Mouse (Mus musculus): ENCODE measurements at regions not wholly inside any gene's neighbourhood (a gene's known extent, or its start where the extent isn't known, plus 50 kb on each side); places are given as distances from the start of the nearest gene placed in this dataset.

DNA sequence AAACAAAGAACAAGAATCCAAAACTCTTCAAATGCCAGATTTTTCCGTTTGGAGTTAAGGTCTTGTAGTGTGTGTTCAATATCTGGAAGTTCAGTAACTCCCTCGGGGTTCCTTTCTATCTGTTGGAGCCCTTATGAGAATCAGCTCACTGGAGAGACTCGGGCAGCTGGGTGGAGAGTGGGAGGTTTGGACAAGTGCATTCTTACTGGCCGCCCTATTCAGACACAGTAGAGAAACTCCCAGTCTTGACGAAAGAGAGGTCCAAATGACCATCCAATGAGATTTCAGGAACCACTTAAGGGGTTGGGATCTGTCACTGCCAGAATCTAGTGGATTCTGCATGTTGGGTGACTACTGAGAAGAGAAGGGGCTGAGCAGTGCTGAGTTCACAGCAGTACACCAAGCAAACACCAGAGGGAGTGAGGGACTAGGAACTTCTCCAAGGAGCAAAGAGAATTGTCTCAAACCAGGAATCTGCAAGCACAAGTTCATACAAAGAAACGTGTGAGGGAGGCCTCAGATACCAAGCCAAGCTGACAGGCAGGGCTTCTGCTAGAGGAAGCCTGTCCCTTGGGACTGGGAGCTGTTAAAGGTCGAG is 310.0 kb upstream of the Magi2 start:
- Histone ChIP-seq H3K4me2 (replicated peaks; ENCODE audit: low read depth, low read length) (no peak overlapping the region), H3K9me3 (ENCODE audit: control insufficient read depth, low read length) (no peaks in the 10 kb centered on the region), H3K4me1 (ENCODE audit: control insufficient read depth, insufficient read depth, low read length) (no peaks in the 10 kb centered on the region), H3K9ac (ENCODE audit: low read depth, low read length) (no peak overlapping the region), H3K36me3 (ENCODE audit: control insufficient read depth, insufficient read depth, low read length) (no peaks in the 10 kb centered on the region), H3K27me3 (ENCODE audit: control insufficient read depth, insufficient read depth, low read length) (no peaks in the 10 kb centered on the region), H3K4me3 (ENCODE audit: low read length) (no peak overlapping the region), H3K27ac (ENCODE audit: low read depth, low read length) (no peak overlapping the region)
- WGBS = 49% methylated on average over 7 of the region's 7 CpGs
- ATAC-seq (ENCODE audit: low FRiP score, low TSS enrichment) = peak; percentile 81

- Histone ChIP-seq H3K27me3 (ENCODE audit: control insufficient read depth, insufficient read depth, low read length) (no peaks in the 10 kb centered on the region), H3K9me3 (ENCODE audit: control insufficient read depth, low read length) (no peaks in the 10 kb centered on the region), H3K9ac (ENCODE audit: low read depth, low read length) (no peak overlapping the region), H3K4me2 (replicated peaks; ENCODE audit: low read depth, low read length) (no peak overlapping the region), H3K4me1 (ENCODE audit: control insufficient read depth, insufficient read depth, low read length) (no peaks in the 10 kb centered on the region), H3K4me3 (ENCODE audit: low read length) (no peak overlapping the region), H3K27ac (ENCODE audit: low read depth, low read length) (no peak overlapping the region), H3K36me3 (ENCODE audit: control insufficient read depth, insufficient read depth, low read length) (no peaks in the 10 kb centered on the region)
- ATAC-seq (ENCODE audit: low FRiP score, low TSS enrichment) = no peak
- 69% methylated on average over 4 of the region's 4 CpGs for WGBS
Measured at GRCm38 (mm10) chr5:18953875-18954474, 272.9 kb upstream of the Magi2 start.
